Mouse (Mus musculus): ENCODE data around the gene Cacna2d3. TPM values are rescaled to one million over a fixed set of nuclear protein-coding genes. Genes with fewer than 3 reads are reported as not detected.

Cacna2d3 gene
- total RNA-seq, 2 experiments from 2014 or later = 103 to 108 TPM

- DNase-seq = no peak
These were observed 669.5 kb downstream of the Cacna2d3 start for GRCm38 (mm10) chr14:29051951-29052835.

GRCm38 (mm10) chr14:29042355-29042754, 679.3 kb downstream of the Cacna2d3 start:
- DNase-seq = no peak

GRCm38 (mm10) chr14:29041498-29041897, 680.2 kb downstream of the Cacna2d3 start:
- DNase-seq = no peak

GRCm38 (mm10) chr14:29040606-29041364, 680.9 kb downstream of the Cacna2d3 start:
- DNase-seq = peak; percentile 36 to 55

GRCm38 (mm10) chr14:29038246-29038645, 683.4 kb downstream of the Cacna2d3 start:
- no peak for DNase-seq

GRCm38 (mm10) chr14:29031858-29032395, 689.7 kb downstream of the Cacna2d3 start:
- no peak for DNase-seq

GRCm38 (mm10) chr14:29030519-29030918, 691.1 kb downstream of the Cacna2d3 start:
- DNase-seq = no peak

- no peak for DNase-seq
These were observed 691.7 kb downstream of the Cacna2d3 start for GRCm38 (mm10) chr14:29029896-29030420.

GRCm38 (mm10) chr14:29029107-29029469, 692.6 kb downstream of the Cacna2d3 start:
- DNase-seq = no peak

- no peak for DNase-seq
These were observed 693.1 kb downstream of the Cacna2d3 start for GRCm38 (mm10) chr14:29028391-29029106.

GRCm38 (mm10) chr14:29027276-29027675, 694.4 kb downstream of the Cacna2d3 start:
- no peak for DNase-seq

- no peak for DNase-seq
These were observed 696.3 kb downstream of the Cacna2d3 start for GRCm38 (mm10) chr14:29025335-29025734.

GRCm38 (mm10) chr14:29023246-29023645, 698.4 kb downstream of the Cacna2d3 start:
- DNase-seq = no peak

GRCm38 (mm10) chr14:29021295-29021694, 700.4 kb downstream of the Cacna2d3 start:
- no peak for DNase-seq

- no peak for DNase-seq
These were observed 703.2 kb downstream of the Cacna2d3 start for GRCm38 (mm10) chr14:29018316-29019000.

GRCm38 (mm10) chr14:29017883-29018282, 703.8 kb downstream of the Cacna2d3 start, which contains the start of gene Lrtm1:
Gene Lrtm1, plus strand, starts transcription at chr14:29018208.
- DNase-seq = no peak

- DNase-seq = no peak
These were observed 705.8 kb downstream of the Cacna2d3 start for GRCm38 (mm10) chr14:29015896-29016295.

GRCm38 (mm10) chr14:29014680-29015079, 707.0 kb downstream of the Cacna2d3 start:
- DNase-seq = no peak

- DNase-seq = peak; percentile 38 to 43
These were observed 708.5 kb downstream of the Cacna2d3 start for GRCm38 (mm10) chr14:29013161-29013560.

GRCm38 (mm10) chr14:29009644-29010043, 712.0 kb downstream of the Cacna2d3 start:
- DNase-seq = no peak

- DNase-seq = no peak
These were observed 716.3 kb downstream of the Cacna2d3 start for GRCm38 (mm10) chr14:29005228-29005840.

Measured in layer of hippocampus, postnatal 36 days (tissue).